Mouse (Mus musculus) hindbrain, embryonic 13.5 days (tissue): ENCODE results near the gene Btg1-ps1. TPM values are rescaled to one million over a fixed set of nuclear protein-coding genes. Genes with fewer than 3 reads are reported as not detected.
"Not testable (repeated sequence)": the region's sequence is repeated elsewhere in the genome, so short reads cannot be mapped to it uniquely, and the experiment has no call there.

Experiments used
- ATAC-seq: fragments of 200-750 bp; cut with Nextera tagmentation; 2 replicates; pipeline ENCODE4 v1.8.0; 2017; ENCODE audit warnings: moderate TSS enrichment; ENCODE audit not compliant: low FRiP score
- H3K27ac ChIP-seq: fragments of 300-500 bp; sonication (generic); 2 replicates; pipeline ENCODE4 v1.5.1; 2015; ENCODE audit warnings: inconsistent platforms, mild to moderate bottlenecking, moderate library complexity
- H3K27me3 ChIP-seq: fragments of 300-500 bp; sonication (generic); 2 replicates; pipeline ENCODE4 v1.6.1; 2015; ENCODE audit warnings: mild to moderate bottlenecking, inconsistent platforms
- H3K36me3 ChIP-seq: fragments of 300-500 bp; sonication (generic); 2 replicates; pipeline ENCODE4 v1.6.1; 2015; ENCODE audit warnings: mild to moderate bottlenecking, inconsistent platforms
- H3K4me1 ChIP-seq: fragments of 300-500 bp; sonication (generic); replicated peaks from 2 replicates; pipeline ENCODE4 v1.6.1; 2015; ENCODE audit warnings: inconsistent platforms
- H3K4me2 ChIP-seq: fragments of 300-500 bp; sonication (generic); 2 replicates; pipeline ENCODE4 v1.6.1; 2015; ENCODE audit warnings: inconsistent platforms, mild to moderate bottlenecking, moderate library complexity
- H3K4me3 ChIP-seq: fragments of 300-500 bp; sonication (generic); 2 replicates; pipeline ENCODE4 v1.5.1; 2015; ENCODE audit warnings: mild to moderate bottlenecking, inconsistent platforms
- H3K9ac ChIP-seq: fragments of 300-500 bp; sonication (generic); 2 replicates; pipeline ENCODE4 v1.6.1; 2015; ENCODE audit warnings: mild to moderate bottlenecking, inconsistent platforms
- H3K9me3 ChIP-seq: fragments of 300-500 bp; sonication (generic); 2 replicates; pipeline ENCODE4 v1.6.1; 2016; ENCODE audit warnings: inconsistent platforms
- WGBS: fragments of 180-500 bp; shearing (Covaris S2); methylation state at CpG from one replicate; pipeline ENCODE4 v1.1.7; 2015; 5-methylcytosine and 5-hydroxymethylcytosine counted together
- polyA plus RNA-seq: library from polyadenylated mRNA; unstranded; fragments of >200 nt; fragmentation: Nextera tagmentation; extraction: Ambion mirVana; gene quantifications from 2 replicates; pipeline ENCODE4 v1.2.1, GENCODE M21; 2015

Gene Btg1-ps1
- not detected in 2 replicates for polyA plus RNA-seq

DNA sequence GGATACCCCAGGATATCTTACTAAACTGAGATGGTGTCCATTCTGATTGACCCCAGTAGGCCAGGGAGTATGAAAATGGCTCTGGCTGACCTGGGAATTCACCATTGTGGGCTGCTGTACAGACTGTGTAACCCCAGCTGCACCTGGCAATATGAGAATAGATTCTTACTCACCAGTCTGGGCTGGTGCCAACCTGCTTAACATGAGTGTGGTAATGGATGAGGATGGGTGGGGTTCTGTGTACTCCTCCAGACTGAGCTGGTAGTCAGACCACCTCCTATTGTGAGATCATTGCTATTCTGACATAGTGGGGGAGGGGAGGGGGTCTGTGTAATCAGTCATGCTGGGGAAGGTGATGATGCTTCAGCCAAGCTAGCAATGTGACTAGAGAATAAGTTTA is at the start of gene Btg1-ps1:
Btg1-ps1 (minus strand) TSS at position 219 of the 400 bp plus-strand sequence.
- not testable (repeated sequence) for H3K9me3 ChIP-seq, H3K4me1 ChIP-seq, H3K36me3 ChIP-seq, H3K27me3 ChIP-seq, H3K4me2 ChIP-seq, H3K27ac ChIP-seq, H3K4me3 ChIP-seq, H3K9ac ChIP-seq, ATAC-seq

GRCm38 (mm10) chrX:38066175-38066574 is 47.6 kb upstream of the Btg1-ps1 start, which contains the start of gene Rhox10:
Gene Rhox10, plus strand, starts transcription at chrX:38066475.
- no peak within 1 kb of the TSS for H3K27ac ChIP-seq
- no peak within 1 kb of the TSS for H3K4me3 ChIP-seq
- H3K9ac ChIP-seq, result no peak within 1 kb of the TSS
- no peak within 1 kb of the TSS for H3K4me2 ChIP-seq
- no peaks in the 10 kb centered on the region for H3K36me3 ChIP-seq
- no peaks in the 10 kb centered on the region for H3K4me1 ChIP-seq
- ATAC-seq, result no peak
- H3K9me3 ChIP-seq, result no peaks in the 10 kb centered on the region
- 86% methylated on average over 11 of the region's 11 CpGs for WGBS
- no peaks in the 10 kb centered on the region for H3K27me3 ChIP-seq

GRCm38 (mm10) chrX:38061544-38061943 is 42.9 kb upstream of the Btg1-ps1 start:
- no peak overlapping the region for H3K4me2 ChIP-seq

DNA sequence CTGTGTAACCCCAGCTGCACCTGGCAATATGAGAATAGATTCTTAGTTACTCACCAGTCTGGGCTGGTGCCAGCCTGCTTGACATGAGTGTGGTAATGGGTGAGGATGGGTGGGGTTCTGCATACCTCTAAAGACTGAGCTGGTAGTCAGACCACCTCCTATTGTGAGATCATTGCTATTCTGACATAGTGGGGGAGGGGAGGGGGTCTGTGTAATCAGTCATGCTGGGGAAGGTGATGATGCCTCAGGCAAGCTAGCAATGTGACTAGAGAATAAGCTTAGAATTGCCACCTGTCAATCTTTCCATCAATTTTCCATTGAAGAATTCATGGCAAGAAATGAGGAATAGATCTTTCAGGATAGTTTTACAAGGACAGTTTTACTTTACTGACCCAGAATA is 24.4 kb upstream of the Btg1-ps1 start, which contains the start of gene Btg1-ps2:
Btg1-ps2 (minus strand) TSS at position 101 of the 400 bp plus-strand sequence.
- H3K9me3 ChIP-seq, H3K4me2 ChIP-seq, H3K4me3 ChIP-seq, H3K4me1 ChIP-seq, H3K27ac ChIP-seq, H3K36me3 ChIP-seq, H3K27me3 ChIP-seq, H3K9ac ChIP-seq, ATAC-seq: not testable (repeated sequence)

More at GRCm38 (mm10) chrX:38061544-38061943, 42.9 kb upstream of the Btg1-ps1 start:
- no peaks in the 10 kb centered on the region for H3K4me1 ChIP-seq
- ATAC-seq, result no peak
- no peaks in the 10 kb centered on the region for H3K9me3 ChIP-seq
- H3K27me3 ChIP-seq, result no peaks in the 10 kb centered on the region
- no peak overlapping the region for H3K4me3 ChIP-seq
- H3K27ac ChIP-seq, result no peak overlapping the region
- H3K9ac ChIP-seq, result no peak overlapping the region
- 0% methylated on average over 1 of the region's 1 CpGs for WGBS
- H3K36me3 ChIP-seq, result no peaks in the 10 kb centered on the region

- no peaks in the 10 kb centered on the region for H3K36me3 ChIP-seq
- H3K4me3 ChIP-seq, result no peak overlapping the region
- H3K4me2 ChIP-seq, result no peak overlapping the region
- H3K4me1 ChIP-seq, result no peaks in the 10 kb centered on the region
- no peaks in the 10 kb centered on the region for H3K9me3 ChIP-seq
- H3K27ac ChIP-seq, result no peak overlapping the region
- H3K9ac ChIP-seq, result no peak overlapping the region
- ATAC-seq, result no peak
- WGBS, result 99% methylated on average over 5 of the region's 5 CpGs
- H3K27me3 ChIP-seq, result no peaks in the 10 kb centered on the region
Observed at GRCm38 (mm10) chrX:38039666-38040065, 21.1 kb upstream of the Btg1-ps1 start.

DNA sequence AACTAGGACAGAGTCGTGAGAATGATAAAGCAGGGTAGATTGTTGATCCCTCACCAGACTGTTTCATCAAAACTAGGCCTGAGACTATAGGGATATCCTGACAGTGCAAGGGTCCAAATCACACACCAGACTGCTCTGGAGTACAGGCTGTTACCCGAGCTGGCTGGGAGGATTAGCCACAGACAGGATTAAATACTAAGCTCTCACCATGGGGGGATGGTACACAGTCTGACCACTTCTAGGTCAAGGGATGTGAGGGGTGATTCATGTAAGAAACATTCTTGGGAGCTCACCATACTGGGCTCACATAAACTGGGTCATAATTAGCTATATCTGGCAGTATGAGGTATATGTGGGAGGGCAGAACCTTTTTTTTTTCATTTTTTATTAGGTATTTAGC is 15.2 kb upstream of the Btg1-ps1 start:
- Histone ChIP-seq H3K36me3 (no peaks in the 10 kb centered on the region), H3K4me3 (no peak overlapping the region), H3K27ac (no peak overlapping the region), H3K9ac (no peak overlapping the region), H3K27me3 (no peaks in the 10 kb centered on the region), H3K4me2 (no peak overlapping the region), H3K4me1 (no peaks in the 10 kb centered on the region), H3K9me3 (no peaks in the 10 kb centered on the region)
- ATAC-seq, result no peak
- WGBS, result 79% methylated on average over 2 of the region's 2 CpGs

- no peak overlapping the region for H3K4me3 ChIP-seq
- H3K27me3 ChIP-seq, result no peaks in the 10 kb centered on the region
- ATAC-seq, result no peak
- H3K36me3 ChIP-seq, result no peaks in the 10 kb centered on the region
- H3K4me2 ChIP-seq, result no peak overlapping the region
- 74% methylated on average over 2 of the region's 2 CpGs for WGBS
- H3K9me3 ChIP-seq, result no peaks in the 10 kb centered on the region
- no peak overlapping the region for H3K27ac ChIP-seq
- H3K9ac ChIP-seq, result no peak overlapping the region
- H3K4me1 ChIP-seq, result no peaks in the 10 kb centered on the region
Observed at GRCm38 (mm10) chrX:38008756-38009155, 9.9 kb downstream of the Btg1-ps1 start.

Other genes starting within 250 kb of the Btg1-ps1 start
- gene Rhox5, start 214.0 kb downstream of the Btg1-ps1 start, polyA plus RNA-seq, result 0.36 TPM in 1 of 2 replicates, not detected in the other
- gene Rhox6, start 191.9 kb downstream of the Btg1-ps1 start, polyA plus RNA-seq, result not detected in 2 replicates
- gene Rhox7a, start 187.1 kb downstream of the Btg1-ps1 start, polyA plus RNA-seq, result not detected in 2 replicates
- gene Rhox8, start 139.9 kb downstream of the Btg1-ps1 start, polyA plus RNA-seq, result not detected in 2 replicates
- not detected in 2 replicates for gene Rhox7b, start 121.6 kb downstream of the Btg1-ps1 start, polyA plus RNA-seq
- gene Rhox9, start 117.0 kb downstream of the Btg1-ps1 start, polyA plus RNA-seq, result not detected in 2 replicates
- not detected in 2 replicates for gene Btg1-ps2, start 24.3 kb upstream of the Btg1-ps1 start, polyA plus RNA-seq
- not detected in 2 replicates for gene Rhox10, start 47.7 kb upstream of the Btg1-ps1 start, polyA plus RNA-seq
- not detected in 2 replicates for gene Rhox11, start 66.3 kb upstream of the Btg1-ps1 start, polyA plus RNA-seq
- not detected in 2 replicates for gene Rhox12, start 92.1 kb upstream of the Btg1-ps1 start, polyA plus RNA-seq
- not detected in 2 replicates for gene Rhox13, start 102.4 kb upstream of the Btg1-ps1 start, polyA plus RNA-seq
- 5.4 and 5.9 TPM in 2 replicates for gene Zbtb33, start 171.0 kb upstream of the Btg1-ps1 start, polyA plus RNA-seq
- gene Tmem255a, start 233.6 kb upstream of the Btg1-ps1 start, polyA plus RNA-seq, result 38.7 and 44.8 TPM in 2 replicates